Mouse (Mus musculus): ENCODE measurements around the gene Desi2.
"Not testable (repeated sequence)": the region's sequence is repeated elsewhere in the genome, so short reads cannot be mapped to it uniquely, and the experiment has no call there.

Desi2 gene

GRCm38 (mm10) chr1:178258821-178259220, 71.6 kb downstream of the Desi2 start:
- no peak for DNase-seq (ENCODE audit: inconsistent ontology term)

GRCm38 (mm10) chr1:178265381-178265780, 78.2 kb downstream of the Desi2 start:
- peak; percentile 71 for DNase-seq (ENCODE audit: inconsistent ontology term)

DNA sequence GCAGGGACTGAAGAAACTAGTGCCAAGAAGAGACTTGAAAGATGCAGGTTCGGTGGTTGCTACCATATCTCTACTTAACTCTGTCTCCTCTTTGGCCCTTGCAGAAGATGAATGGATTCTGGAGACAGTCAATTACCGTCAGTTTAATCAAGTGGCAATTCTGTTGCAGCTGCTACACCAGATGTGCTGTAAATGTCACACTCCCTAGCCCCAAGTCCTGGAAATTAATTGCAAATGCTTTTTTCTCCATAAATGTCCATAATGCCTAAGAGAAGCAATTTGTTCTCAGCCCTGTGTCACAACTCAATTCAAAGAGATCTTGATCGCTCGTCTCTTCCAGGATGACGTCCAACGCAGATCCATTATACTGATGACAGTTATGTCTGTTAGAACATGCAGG, 83.4 kb downstream of the Desi2 start:
- DNase-seq (ENCODE audit: inconsistent ontology term), result no peak

- no peak for DNase-seq (ENCODE audit: inconsistent ontology term)
These were observed 88.0 kb downstream of the Desi2 start for GRCm38 (mm10) chr1:178275174-178275730.

DNA sequence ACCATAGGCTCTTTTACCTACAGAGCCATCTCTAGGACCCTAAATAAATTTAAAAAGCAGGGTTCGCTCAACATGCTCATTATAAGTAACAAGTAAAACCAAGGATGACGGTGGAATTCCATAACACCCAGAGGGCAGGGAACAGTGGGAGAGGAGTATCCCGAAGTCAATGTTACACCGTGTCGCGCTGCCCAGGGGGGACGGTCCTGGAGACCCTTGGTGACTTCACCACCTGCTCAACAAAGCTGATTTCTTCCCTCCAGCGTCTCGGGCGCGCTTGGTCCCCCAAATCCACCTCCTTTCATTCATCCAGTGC, 88.5 kb downstream of the Desi2 start:
- no peak for DNase-seq (ENCODE audit: inconsistent ontology term)

GRCm38 (mm10) chr1:178276054-178276911, 89.1 kb downstream of the Desi2 start:
- DNase-seq (ENCODE audit: inconsistent ontology term), result peak; percentile 76

- DNase-seq (ENCODE audit: inconsistent ontology term), result not testable (repeated sequence)
These were observed 96.1 kb downstream of the Desi2 start for GRCm38 (mm10) chr1:178283314-178283713.

GRCm38 (mm10) chr1:178283946-178284720, 96.9 kb downstream of the Desi2 start:
- DNase-seq (ENCODE audit: inconsistent ontology term), result no peak

GRCm38 (mm10) chr1:178287601-178288176, 100.5 kb downstream of the Desi2 start:
- no peak for DNase-seq (ENCODE audit: inconsistent ontology term)

DNA sequence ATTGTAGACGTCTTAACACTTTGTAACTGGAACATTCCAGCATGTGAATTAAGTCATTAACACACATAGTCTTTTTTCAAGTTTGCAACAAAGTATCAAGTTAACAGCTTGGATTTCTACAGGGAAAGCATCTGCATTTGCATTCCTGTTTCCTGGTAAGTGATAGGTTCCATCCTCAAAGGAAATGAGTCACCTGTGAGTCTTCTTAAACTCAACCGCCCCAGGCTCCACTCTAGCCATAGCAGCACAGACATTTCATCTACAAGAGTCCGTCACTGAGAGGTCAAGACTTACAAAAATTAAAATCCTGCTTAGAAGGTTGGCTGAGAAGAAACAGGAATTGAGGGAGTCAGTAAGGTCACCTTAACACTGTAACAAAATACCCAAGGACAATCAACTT, 104.5 kb downstream of the Desi2 start:
- DNase-seq (ENCODE audit: inconsistent ontology term), result no peak

DNA sequence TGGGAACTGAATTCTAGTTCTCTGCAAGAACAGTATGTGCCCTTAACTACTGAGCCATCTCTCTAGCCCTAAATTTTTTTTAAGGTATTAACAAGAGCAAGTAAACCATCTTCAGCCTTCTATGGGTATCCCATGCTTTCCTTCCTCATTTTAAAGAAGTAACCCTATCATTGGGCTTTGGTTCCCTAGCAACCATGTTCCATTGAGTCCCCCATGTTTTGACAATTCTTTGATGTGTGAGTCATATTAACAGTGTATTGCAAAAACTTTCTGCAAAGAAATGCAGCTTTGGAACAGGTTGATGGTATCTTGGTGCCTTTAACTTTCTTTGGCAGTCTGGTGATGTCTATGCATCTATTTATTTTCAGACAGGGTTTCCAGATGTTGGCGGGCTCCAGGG, 106.8 kb downstream of the Desi2 start:
- no peak for DNase-seq (ENCODE audit: inconsistent ontology term)

DNA sequence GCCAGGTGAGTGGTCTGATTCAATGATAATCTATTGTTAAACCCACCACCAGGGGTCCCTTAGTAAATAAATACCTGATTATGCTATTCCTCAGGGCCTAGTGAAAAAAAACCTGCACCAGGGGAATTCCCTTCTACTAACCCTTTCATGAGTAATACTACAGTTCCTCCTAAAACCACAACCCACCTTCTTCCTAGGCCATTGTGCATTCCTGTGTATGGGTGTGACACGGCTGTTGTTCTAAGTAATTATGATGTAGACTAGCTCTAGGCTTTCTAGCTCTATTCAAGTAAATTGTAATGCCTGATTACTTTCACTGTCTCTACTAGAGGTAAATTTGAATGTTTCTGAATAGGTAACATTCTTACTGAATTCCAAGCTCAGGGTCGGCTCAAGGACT, 114.0 kb downstream of the Desi2 start:
- DNase-seq (ENCODE audit: inconsistent ontology term), result not testable (repeated sequence)

DNA sequence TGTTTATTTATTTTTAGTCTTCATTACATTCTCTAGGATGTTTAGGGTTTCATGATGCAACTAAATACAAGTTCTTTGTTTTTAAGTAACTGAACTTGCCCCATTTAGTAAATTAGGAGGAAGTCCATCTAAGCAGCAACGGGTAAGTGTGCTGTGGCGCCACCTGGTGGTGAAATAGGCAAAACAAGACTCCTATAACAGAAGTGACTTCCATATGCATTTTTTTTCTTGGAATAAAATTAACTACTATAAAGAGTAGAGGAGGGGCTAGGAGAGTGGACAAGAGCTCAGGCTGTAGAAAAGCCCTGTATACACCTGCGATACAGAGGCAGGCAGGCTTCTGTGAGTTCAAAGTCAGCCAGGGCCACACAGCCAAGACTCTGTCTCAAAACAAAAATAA, 116.2 kb downstream of the Desi2 start:
- peak; percentile 50 for DNase-seq (ENCODE audit: inconsistent ontology term)
